Mouse (Mus musculus) myocyte (in vitro differentiated cells): ENCODE results near the gene Cers6.

ENCODE experiments used
- POLR2A ChIP-seq: IDR thresholded peaks from one replicate; pipeline ENCODE4 v1.6.1; 2011; ENCODE audit warnings: low read depth, mild to moderate bottlenecking, control low read depth, moderate library complexity; ENCODE audit not compliant: insufficient read length
- USF1 ChIP-seq: IDR thresholded peaks from one replicate; pipeline ENCODE4 v1.6.1; 2011; ENCODE audit warnings: low read depth, mild to moderate bottlenecking, control low read depth, moderate library complexity

GRCm38 (mm10) chr2:68873653-68874441 lies 12.6 kb downstream of the Cers6 start:
- TF ChIP-seq POLR2A, result peak; percentile 40
- TF ChIP-seq USF1, result peak; percentile 42
